Mouse (Mus musculus) neural tube, embryonic 12.5 days (tissue): ENCODE results near the gene Hmgb1. TPM values are rescaled to one million over a fixed set of nuclear protein-coding genes. Genes with fewer than 3 reads are reported as not detected.
"Not testable (repeated sequence)": the region's sequence is repeated elsewhere in the genome, so short reads cannot be mapped to it uniquely, and the experiment has no call there.

Experiments
- ATAC-seq: fragments of 200-750 bp; cut with Nextera tagmentation; 2 replicates; pipeline ENCODE4 v1.8.0; 2017; ENCODE audit warnings: low read depth, mild to moderate bottlenecking, moderate TSS enrichment, moderate library complexity; ENCODE audit not compliant: low FRiP score
- H3K27ac ChIP-seq: fragments of 300-500 bp; sonication (generic); 2 replicates; pipeline ENCODE4 v1.5.1; 2016
- H3K27me3 ChIP-seq: fragments of 300-500 bp; sonication (generic); replicated peaks from 2 replicates; pipeline ENCODE4 v1.6.1; 2016; ENCODE audit warnings: mild to moderate bottlenecking
- H3K36me3 ChIP-seq: fragments of 300-500 bp; sonication (generic); 2 replicates; pipeline ENCODE4 v1.6.1; 2016; ENCODE audit warnings: mild to moderate bottlenecking
- H3K4me1 ChIP-seq: fragments of 300-500 bp; sonication (generic); 2 replicates; pipeline ENCODE4 v1.6.1; 2016
- H3K4me2 ChIP-seq: fragments of 300-500 bp; sonication (generic); replicated peaks from 2 replicates; pipeline ENCODE4 v1.6.1; 2016; ENCODE audit warnings: mild to moderate bottlenecking
- H3K4me3 ChIP-seq: fragments of 300-500 bp; sonication (generic); 2 replicates; pipeline ENCODE4 v1.5.1; 2016
- H3K9ac ChIP-seq: fragments of 300-500 bp; sonication (generic); 2 replicates; pipeline ENCODE4 v1.6.1; 2016; ENCODE audit warnings: mild to moderate bottlenecking
- H3K9me3 ChIP-seq: fragments of 300-500 bp; sonication (generic); 2 replicates; pipeline ENCODE4 v1.6.1; 2016; ENCODE audit warnings: mild to moderate bottlenecking
- WGBS: fragments of 180-500 bp; shearing (Covaris S2); methylation state at CpG from one replicate; pipeline ENCODE4 v1.1.7; 2016; 5-methylcytosine and 5-hydroxymethylcytosine counted together
- polyA plus RNA-seq: library from polyadenylated mRNA; unstranded; fragments of >200 nt; fragmentation: Nextera tagmentation; extraction: Ambion mirVana; gene quantifications from 2 replicates; pipeline ENCODE4 v1.2.1, GENCODE M21; 2016

The Hmgb1 gene
- polyA plus RNA-seq, 1 experiment from 2014 or later, result 1,312 TPM

DNA sequence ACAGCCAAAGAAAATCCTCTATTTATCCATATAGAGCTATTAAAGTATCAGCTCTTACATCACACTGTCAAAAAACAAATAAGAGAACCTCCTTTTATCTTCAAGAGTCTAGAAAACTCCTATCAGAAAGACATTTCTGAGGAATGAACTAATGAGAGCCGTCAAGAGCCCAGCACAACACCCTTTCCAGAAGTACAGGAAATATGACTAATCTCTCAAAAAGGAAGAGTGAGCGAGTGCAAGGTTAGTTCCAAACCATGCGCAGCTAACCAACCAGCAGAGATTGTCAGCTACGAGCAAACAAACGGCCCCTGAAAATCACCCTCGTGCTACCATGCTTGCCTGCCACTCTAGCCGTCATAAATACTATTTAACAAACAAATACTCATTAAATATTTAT, 21.4 kb downstream of the Hmgb1 start:
- Histone ChIP-seq H3K4me3 (no peak overlapping the region), H3K36me3 (no peaks in the 10 kb centered on the region), H3K4me2 (no peak overlapping the region), H3K9ac (no peak overlapping the region), H3K27ac (no peak overlapping the region), H3K27me3 (no peaks in the 10 kb centered on the region), H3K4me1 (no peaks in the 10 kb centered on the region), H3K9me3 (no peaks in the 10 kb centered on the region)
- 75% methylated on average over 7 of the region's 7 CpGs for WGBS
- ATAC-seq, result no peak

DNA sequence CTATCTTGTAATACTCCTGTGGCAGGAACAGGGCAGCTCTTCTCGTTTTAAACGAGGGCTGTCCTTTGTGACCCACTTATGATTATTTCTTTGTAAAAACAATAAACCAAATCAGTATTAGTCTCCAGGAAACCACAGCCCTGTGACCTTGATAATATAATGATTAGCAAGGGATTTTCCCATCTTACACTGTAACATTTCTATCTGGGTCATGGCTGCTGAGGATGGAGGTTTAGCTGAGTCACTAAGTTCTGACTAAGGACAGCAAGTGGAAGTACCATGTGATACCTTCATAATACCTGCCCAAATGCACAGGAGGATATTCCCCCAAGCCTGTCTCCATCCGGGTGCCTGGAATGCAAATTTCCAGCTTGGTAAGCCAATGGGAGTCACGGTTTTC, 23.8 kb downstream of the Hmgb1 start:
- WGBS, result 82% methylated on average over 4 of the region's 4 CpGs
- Histone ChIP-seq H3K27ac (no peak overlapping the region), H3K4me1 (no peaks in the 10 kb centered on the region), H3K4me3 (no peak overlapping the region), H3K9ac (no peak overlapping the region), H3K36me3 (no peaks in the 10 kb centered on the region), H3K27me3 (no peaks in the 10 kb centered on the region), H3K9me3 (no peaks in the 10 kb centered on the region), H3K4me2 (no peak overlapping the region)
- ATAC-seq, result no peak

DNA sequence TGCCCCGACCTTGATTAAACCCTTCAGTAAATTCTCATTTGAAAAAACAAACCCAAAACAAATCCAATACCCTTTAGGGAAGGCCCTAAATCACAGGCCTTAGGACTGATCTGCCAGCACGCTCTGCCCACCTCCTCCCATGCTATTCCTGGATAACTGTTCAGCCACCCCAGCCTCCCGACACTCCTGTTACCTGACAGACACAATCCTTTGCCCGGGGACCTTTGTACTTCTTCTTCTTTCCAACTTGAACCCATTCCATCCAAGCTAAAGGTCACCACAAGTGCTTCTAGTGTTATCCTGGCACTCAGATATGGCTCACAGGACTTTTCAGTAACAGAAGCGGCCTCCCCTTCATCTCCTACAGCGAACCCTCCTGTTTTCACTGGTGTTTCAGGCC, 25.3 kb downstream of the Hmgb1 start:
- H3K4me3 ChIP-seq, result no peak overlapping the region
- WGBS, result 86% methylated on average over 6 of the region's 6 CpGs
- no peak overlapping the region for H3K27ac ChIP-seq
- no peak overlapping the region for H3K4me2 ChIP-seq
- H3K4me1 ChIP-seq, result no peaks in the 10 kb centered on the region
- no peaks in the 10 kb centered on the region for H3K27me3 ChIP-seq
- H3K36me3 ChIP-seq, result no peaks in the 10 kb centered on the region
- ATAC-seq, result no peak
- no peaks in the 10 kb centered on the region for H3K9me3 ChIP-seq
- H3K9ac ChIP-seq, result no peak overlapping the region

DNA sequence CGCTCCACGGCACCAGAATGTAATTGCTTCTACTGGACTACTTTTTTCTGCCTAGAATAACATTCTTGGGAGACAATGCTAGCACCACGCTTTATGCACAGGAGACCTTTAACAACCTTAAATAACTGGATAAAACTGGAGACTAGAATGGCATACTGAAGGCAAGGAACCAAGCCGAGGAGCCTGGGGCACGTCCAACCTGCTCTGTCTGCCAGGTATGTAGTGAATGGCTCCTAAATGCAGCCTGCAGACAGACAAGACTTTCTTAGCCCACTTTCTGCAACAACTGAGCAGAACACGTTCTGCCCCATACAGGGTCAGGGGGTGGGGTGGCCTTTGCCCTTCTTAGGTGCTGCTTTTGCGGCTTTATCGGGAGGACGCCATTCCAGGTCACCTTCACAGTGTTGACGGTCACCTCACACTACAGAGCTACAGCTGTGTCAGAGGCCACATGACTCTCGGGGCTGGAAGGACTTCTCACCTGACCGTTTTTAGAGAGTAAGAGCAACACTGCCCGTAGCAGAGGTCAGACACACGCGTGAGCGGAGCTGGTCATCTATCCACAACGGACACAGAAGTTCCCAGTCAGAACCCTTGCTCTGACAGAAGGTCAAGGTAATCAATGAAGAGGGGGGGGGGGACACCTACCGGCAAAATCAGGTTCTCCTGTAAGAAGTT, 27.3 kb downstream of the Hmgb1 start:
- Histone ChIP-seq H3K4me2 (no peak overlapping the region), H3K9ac (no peak overlapping the region), H3K4me1 (peaks cover 4% of the 10 kb centered on the region), H3K4me3 (no peak overlapping the region), H3K27ac (no peak overlapping the region), H3K9me3 (no peaks in the 10 kb centered on the region), H3K27me3 (no peaks in the 10 kb centered on the region), H3K36me3 (no peaks in the 10 kb centered on the region)
- ATAC-seq, result no peak
- 92% methylated on average over 18 of the region's 18 CpGs for WGBS

DNA sequence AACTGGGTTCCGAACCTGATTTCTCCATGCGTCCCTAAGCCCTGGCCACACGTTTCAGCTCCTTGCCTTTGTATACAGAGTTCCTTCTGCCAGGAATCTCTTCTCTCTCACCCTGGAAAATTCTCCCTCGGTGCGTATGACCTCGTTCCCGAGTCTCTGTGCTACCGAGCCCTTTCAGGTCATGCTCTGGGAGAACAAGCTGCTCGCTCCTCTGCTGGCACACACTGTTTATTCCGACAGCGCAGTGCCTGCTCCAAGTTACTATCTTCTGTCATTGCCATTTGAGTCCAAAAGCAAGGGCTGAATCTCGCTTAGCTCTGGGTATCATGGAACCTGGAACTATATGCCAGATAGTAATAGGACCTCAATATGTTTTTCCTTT, 31.5 kb downstream of the Hmgb1 start:
- Histone ChIP-seq H3K36me3 (no peaks in the 10 kb centered on the region), H3K4me3 (no peak overlapping the region), H3K27me3 (no peaks in the 10 kb centered on the region), H3K9ac (no peak overlapping the region), H3K27ac (no peak overlapping the region), H3K9me3 (no peaks in the 10 kb centered on the region), H3K4me1 (peaks cover 4% of the 10 kb centered on the region), H3K4me2 (no peak overlapping the region)
- no peak for ATAC-seq
- WGBS, result 75% methylated on average over 12 of the region's 12 CpGs

DNA sequence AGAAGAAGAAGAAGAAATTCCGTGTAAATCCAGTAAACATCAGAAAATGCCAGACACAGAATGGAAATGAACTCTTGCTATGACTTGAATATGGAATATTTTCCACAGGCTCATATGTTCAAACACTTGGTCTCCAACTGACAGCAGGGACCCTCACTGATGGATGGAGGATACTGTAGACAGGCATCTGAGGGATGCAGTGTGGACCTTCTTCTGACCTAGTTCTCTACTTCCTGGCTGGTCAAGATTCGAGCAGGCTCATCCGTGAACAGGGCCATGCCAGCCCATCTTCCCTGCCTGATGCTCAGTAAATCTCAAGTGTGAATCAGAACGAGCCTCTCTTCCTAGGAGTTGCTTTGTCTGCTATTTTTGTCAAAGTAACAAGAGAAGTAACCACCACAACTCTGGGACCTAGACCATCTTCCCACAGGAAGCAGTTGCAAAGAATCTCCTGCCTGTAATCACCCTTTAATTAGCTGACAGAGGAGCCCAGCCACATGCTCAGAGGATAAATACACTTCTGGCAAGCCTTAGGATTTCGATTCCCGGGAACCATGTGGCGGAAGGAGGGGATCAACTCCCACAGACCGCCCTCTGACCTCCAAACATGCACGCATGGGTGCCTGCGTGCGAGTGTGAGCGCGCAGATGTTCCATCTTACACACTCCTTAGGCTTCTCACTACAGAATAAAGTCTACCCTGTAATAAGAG, 32.1 kb downstream of the Hmgb1 start:
- no peak for ATAC-seq
- Histone ChIP-seq H3K4me1 (peaks cover 4% of the 10 kb centered on the region), H3K27ac (no peak overlapping the region), H3K27me3 (no peaks in the 10 kb centered on the region), H3K4me2 (no peak overlapping the region), H3K36me3 (no peaks in the 10 kb centered on the region), H3K4me3 (no peak overlapping the region), H3K9me3 (no peaks in the 10 kb centered on the region), H3K9ac (no peak overlapping the region)
- WGBS, result 75% methylated on average over 13 of the region's 13 CpGs

DNA sequence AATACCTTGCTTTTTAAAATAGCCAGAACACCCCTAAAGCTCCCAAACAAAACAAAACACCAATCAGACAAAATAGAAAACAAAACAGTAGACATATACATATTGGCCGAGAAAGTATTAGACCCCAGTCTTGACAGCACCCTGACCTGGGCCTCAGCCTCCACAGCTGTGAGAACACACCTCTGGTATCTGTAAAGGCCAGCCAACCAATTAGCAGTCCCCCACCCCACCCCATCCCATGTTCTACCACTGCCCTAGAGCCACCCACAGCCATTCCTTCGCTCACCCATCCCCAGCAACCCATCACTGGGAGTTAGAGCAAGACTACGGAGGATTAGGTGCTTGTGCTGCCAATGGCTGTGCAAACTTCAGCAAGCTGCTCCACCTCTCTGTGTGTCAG, 33.4 kb downstream of the Hmgb1 start:
- H3K4me2 ChIP-seq, result no peak overlapping the region
- no peak overlapping the region for H3K4me3 ChIP-seq
- H3K9me3 ChIP-seq, result no peaks in the 10 kb centered on the region
- H3K27ac ChIP-seq, result no peak overlapping the region
- H3K27me3 ChIP-seq, result no peaks in the 10 kb centered on the region
- H3K36me3 ChIP-seq, result no peaks in the 10 kb centered on the region
- H3K4me1 ChIP-seq, result peaks cover 4% of the 10 kb centered on the region
- H3K9ac ChIP-seq, result no peak overlapping the region
- ATAC-seq, result no peak
- 98% methylated on average over 3 of the region's 3 CpGs for WGBS

DNA sequence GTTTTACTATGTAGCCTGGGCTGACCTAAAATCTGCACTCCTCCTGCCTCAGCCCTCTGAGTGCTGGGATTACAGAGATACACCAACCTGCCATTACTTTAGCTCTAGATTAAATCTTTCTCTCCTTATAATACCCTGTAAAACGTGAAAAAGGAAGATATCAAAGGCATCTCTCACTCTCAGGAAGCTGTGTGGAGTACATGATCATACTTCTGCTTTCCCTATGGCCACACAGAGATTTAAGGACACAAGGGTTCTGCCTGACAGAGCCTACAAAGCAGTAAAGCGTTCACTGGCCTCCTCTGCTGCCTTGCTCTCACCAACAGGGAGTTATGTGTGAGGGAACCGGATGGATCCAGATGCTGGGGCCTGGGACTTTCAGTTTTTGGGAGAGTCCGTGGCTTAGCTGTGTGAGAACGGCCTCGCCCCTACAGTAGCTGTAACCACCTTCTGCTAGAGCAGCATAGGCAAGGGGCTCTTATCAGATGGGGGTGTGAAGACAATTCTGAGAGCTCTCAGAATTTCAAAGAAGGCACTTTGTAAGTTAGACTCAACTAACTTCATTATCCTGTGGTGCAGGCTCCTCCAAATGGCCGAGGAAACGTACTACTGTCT, 36.8 kb downstream of the Hmgb1 start:
- WGBS, result 85% methylated on average over 8 of the region's 8 CpGs
- no peak overlapping the region for H3K4me3 ChIP-seq
- H3K9ac ChIP-seq, result no peak overlapping the region
- no peaks in the 10 kb centered on the region for H3K36me3 ChIP-seq
- no peak overlapping the region for H3K27ac ChIP-seq
- no peaks in the 10 kb centered on the region for H3K9me3 ChIP-seq
- no peak for ATAC-seq
- peaks cover 3% of the 10 kb centered on the region for H3K4me1 ChIP-seq
- no peaks in the 10 kb centered on the region for H3K27me3 ChIP-seq
- H3K4me2 ChIP-seq, result no peak overlapping the region

DNA sequence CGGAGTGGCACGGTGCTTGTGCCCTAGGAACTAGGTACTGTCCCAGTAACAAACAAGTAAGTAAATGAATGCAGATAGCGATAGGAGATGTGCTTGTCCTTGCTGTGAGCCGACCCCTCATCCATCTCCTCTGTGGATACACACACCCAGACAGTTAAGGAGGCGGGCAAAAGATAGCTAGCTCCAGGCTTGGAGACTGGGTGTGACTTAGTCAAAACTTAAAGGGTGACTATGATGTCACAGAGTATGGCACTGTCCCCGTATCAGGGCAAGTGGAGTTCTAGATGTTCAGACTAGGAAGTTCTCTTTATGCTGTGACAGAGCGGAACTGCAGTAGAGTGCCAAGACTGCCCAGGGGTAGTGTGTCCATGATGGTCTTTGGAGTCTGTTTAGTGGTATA, 37.6 kb downstream of the Hmgb1 start:
- no peaks in the 10 kb centered on the region for H3K27me3 ChIP-seq
- no peak for ATAC-seq
- H3K9ac ChIP-seq, result no peak overlapping the region
- H3K4me2 ChIP-seq, result no peak overlapping the region
- H3K9me3 ChIP-seq, result no peaks in the 10 kb centered on the region
- H3K27ac ChIP-seq, result no peak overlapping the region
- H3K4me1 ChIP-seq, result no peaks in the 10 kb centered on the region
- no peaks in the 10 kb centered on the region for H3K36me3 ChIP-seq
- no peak overlapping the region for H3K4me3 ChIP-seq
- whole genome bisulfite sequencing, result 90% methylated on average over 7 of the region's 7 CpGs

DNA sequence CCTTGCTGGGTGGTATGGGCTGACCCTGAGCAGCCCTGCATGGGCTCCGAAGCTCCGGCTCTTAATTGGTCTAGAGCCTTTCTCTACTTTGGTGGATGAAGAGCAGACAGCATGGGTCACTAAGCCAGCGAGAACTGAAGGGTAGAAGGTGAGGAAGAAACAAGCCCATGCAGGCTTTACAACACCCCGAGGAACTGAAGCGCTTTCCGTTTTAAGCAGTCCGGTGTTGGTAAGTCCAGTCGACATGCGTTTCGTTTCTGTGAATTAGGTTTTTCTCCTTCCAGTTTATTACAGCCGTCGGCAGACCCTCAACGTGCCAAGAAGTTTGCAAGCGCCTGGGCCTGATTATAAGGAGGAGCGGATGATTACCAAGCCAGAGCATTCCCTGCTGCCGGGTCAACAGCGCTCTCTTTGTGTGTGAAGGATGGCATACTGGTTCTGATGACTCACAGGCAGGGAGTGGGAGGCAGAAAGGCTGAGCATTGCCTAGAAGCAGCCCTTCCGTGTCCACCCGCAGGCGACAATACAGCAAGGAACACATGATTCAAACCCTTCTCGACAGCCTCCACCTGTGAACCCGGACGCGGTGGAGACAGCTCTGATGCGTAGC, 40.4 kb downstream of the Hmgb1 start:
- H3K27ac ChIP-seq, result no peak overlapping the region
- no peak overlapping the region for H3K4me2 ChIP-seq
- H3K9me3 ChIP-seq, result no peaks in the 10 kb centered on the region
- 73% methylated on average over 25 of the region's 25 CpGs for WGBS
- ATAC-seq, result no peak
- no peak overlapping the region for H3K4me3 ChIP-seq
- no peaks in the 10 kb centered on the region for H3K4me1 ChIP-seq
- no peak overlapping the region for H3K9ac ChIP-seq
- H3K27me3 ChIP-seq, result no peaks in the 10 kb centered on the region
- H3K36me3 ChIP-seq, result no peaks in the 10 kb centered on the region

DNA sequence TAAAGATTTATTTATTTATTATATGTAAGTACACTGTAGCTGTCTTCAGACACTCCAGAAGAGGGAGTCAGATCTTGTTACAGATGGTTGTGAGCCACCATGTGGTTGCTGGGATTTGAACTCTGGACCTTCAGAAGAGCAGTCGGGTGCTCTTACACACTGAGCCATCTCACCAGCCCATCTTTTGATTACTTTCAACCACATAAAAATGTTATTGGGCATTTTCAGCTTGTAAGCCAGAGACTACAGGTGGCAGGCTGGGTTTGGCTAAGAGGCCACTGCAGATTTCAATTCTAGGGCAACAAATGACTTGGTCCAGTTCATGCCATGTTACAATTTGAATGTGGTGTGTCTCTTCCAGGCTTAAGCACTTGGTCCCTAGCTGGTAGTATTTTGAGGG, 43.1 kb downstream of the Hmgb1 start:
- H3K9ac ChIP-seq, H3K36me3 ChIP-seq, H3K9me3 ChIP-seq, H3K4me2 ChIP-seq, H3K4me1 ChIP-seq, ATAC-seq, H3K27ac ChIP-seq, H3K4me3 ChIP-seq, H3K27me3 ChIP-seq: not testable (repeated sequence)
- WGBS, result 96% methylated on average over 1 of the region's 1 CpGs

DNA sequence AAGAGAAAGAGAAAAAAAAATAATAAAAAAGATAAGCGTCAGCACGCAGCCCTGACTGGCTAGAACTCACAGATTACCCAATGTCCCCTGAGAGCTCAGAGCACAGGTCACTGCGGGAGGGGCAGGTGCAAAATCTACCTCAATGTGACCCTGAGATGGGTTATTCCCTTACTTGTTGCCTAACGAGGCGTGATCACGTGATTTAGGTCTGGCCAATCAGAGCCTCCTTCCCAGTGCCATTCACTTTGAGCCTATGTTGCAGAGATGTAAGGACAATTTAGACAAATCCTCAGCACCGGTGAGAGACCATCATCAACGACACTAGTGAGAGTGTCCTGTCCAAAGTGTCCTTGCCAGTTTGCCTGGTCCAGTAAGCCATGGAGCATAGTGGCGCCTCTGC, 44.0 kb downstream of the Hmgb1 start:
- Histone ChIP-seq H3K27me3 (no peaks in the 10 kb centered on the region), H3K9me3 (no peaks in the 10 kb centered on the region), H3K27ac (no peak overlapping the region), H3K4me3 (no peak overlapping the region), H3K4me1 (no peaks in the 10 kb centered on the region), H3K9ac (no peak overlapping the region), H3K4me2 (no peak overlapping the region), H3K36me3 (no peaks in the 10 kb centered on the region)
- WGBS, result 58% methylated on average over 9 of the region's 9 CpGs
- ATAC-seq, result no peak
